ENCODE assay signal across 32 mouse cellular contexts in genomic region chr11:92228855-92229254, GRCm38 (mm10).
"Had no signal": no experiment of that assay in that cellular context is flagged by ENCODE, and none has a peak within 500 bp of the region (broad histone marks: within the 10 kb centered on the region; RNA-seq: fewer than 3 reads in every experiment).

No protein-coding gene starts in this region.

- H3K4me1 ChIP-seq: heart, embryonic 12.5 days; heart, embryonic 13.5 days; heart, embryonic 15.5 days; hindbrain, embryonic 13.5 days; hindbrain, embryonic 15.5 days; intestine, embryonic 15.5 days; kidney, embryonic 15.5 days had no signal

- H3K27ac ChIP-seq: heart, embryonic 13.5 days; heart, embryonic 15.5 days; hindbrain, embryonic 12.5 days; hindbrain, embryonic 13.5 days; hindbrain, embryonic 14.5 days; hindbrain, embryonic 15.5 days; intestine, embryonic 15.5 days; kidney, embryonic 15.5 days; kidney, postnatal 0 days; layer of hippocampus, adult 2 months; left cerebral cortex, adult 2 months had no signal

- H3K9me3 ChIP-seq: heart, embryonic 12.5 days; heart, embryonic 13.5 days; heart, embryonic 15.5 days; hindbrain, embryonic 12.5 days; hindbrain, embryonic 13.5 days; hindbrain, embryonic 15.5 days; intestine, embryonic 15.5 days; kidney, embryonic 15.5 days had no signal

- H3K36me3 ChIP-seq: heart, embryonic 12.5 days; heart, embryonic 13.5 days; heart, embryonic 15.5 days; hindbrain, embryonic 12.5 days; hindbrain, embryonic 13.5 days; hindbrain, embryonic 15.5 days; intestine, embryonic 15.5 days; kidney, embryonic 15.5 days had no signal

- H3K4me2 ChIP-seq: heart, embryonic 11.5 days; heart, embryonic 12.5 days; heart, embryonic 13.5 days; heart, embryonic 15.5 days; hindbrain, embryonic 12.5 days; hindbrain, embryonic 13.5 days; hindbrain, embryonic 14.5 days; hindbrain, embryonic 15.5 days; intestine, embryonic 15.5 days; kidney, embryonic 15.5 days had no signal

- H3K27me3 ChIP-seq: heart, embryonic 12.5 days; heart, embryonic 13.5 days; heart, embryonic 15.5 days; hindbrain, embryonic 12.5 days; hindbrain, embryonic 13.5 days; hindbrain, embryonic 15.5 days; intestine, embryonic 15.5 days; kidney, embryonic 15.5 days had no signal

- ATAC-seq: hindbrain, embryonic 16.5 days; inflammation-experienced regulatory T-cells, adult 6 months; intestine, embryonic 15.5 days; intestine, embryonic 16.5 days; intestine, postnatal 0 days had no signal

- DNase-seq: heart, postnatal 10 days; heart, postnatal 14 days; heart, postnatal 4 days; kidney, adult 11 months; kidney, adult 18-20 months; kidney, adult 2 months; kidney, adult 8-10 months; kidney, adult 9 months; kidney, postnatal 10 days; kidney, postnatal 14 days; kidney, postnatal 25 days; kidney, postnatal 36 days; kidney, postnatal 4 days; layer of hippocampus, adult 9-11 months; layer of hippocampus, postnatal 36 days had no signal

- H3K9ac ChIP-seq: heart, embryonic 12.5 days; heart, embryonic 13.5 days; heart, embryonic 15.5 days; hindbrain, embryonic 12.5 days; hindbrain, embryonic 13.5 days; hindbrain, embryonic 14.5 days; hindbrain, embryonic 15.5 days; intestine, embryonic 15.5 days; kidney, embryonic 15.5 days had no signal

- H3K4me3 ChIP-seq: heart, embryonic 12.5 days; heart, embryonic 13.5 days; heart, embryonic 15.5 days; hindbrain, embryonic 12.5 days; hindbrain, embryonic 13.5 days; hindbrain, embryonic 15.5 days; intestine, embryonic 15.5 days; kidney, embryonic 15.5 days; layer of hippocampus, adult 2 months; left cerebral cortex, adult 2 months had no signal
